Mouse (Mus musculus): ENCODE measurements around the gene Cer1.
A peak's percentile ranks its signal among the peaks of the same experiment; 100 is the strongest.

Cer1 gene

GRCm38 (mm10) chr4:82872548-82872947, 12.4 kb downstream of the Cer1 start:
- DNase-seq = no peak

- DNase-seq = no peak
These were observed 12.8 kb downstream of the Cer1 start for GRCm38 (mm10) chr4:82872121-82872520.

- DNase-seq = no peak
These were observed 14.0 kb downstream of the Cer1 start for GRCm38 (mm10) chr4:82870931-82871330.

GRCm38 (mm10) chr4:82867731-82868445, 17.1 kb downstream of the Cer1 start:
- no peak for DNase-seq

GRCm38 (mm10) chr4:82867111-82867510, 17.8 kb downstream of the Cer1 start:
- DNase-seq = no peak

GRCm38 (mm10) chr4:82864974-82865699, 19.8 kb downstream of the Cer1 start:
- no peak for DNase-seq

GRCm38 (mm10) chr4:82863316-82863715, 21.6 kb downstream of the Cer1 start:
- DNase-seq = no peak

- DNase-seq = no peak
These were observed 23.5 kb downstream of the Cer1 start for GRCm38 (mm10) chr4:82861451-82861850.

GRCm38 (mm10) chr4:82860566-82860965, 24.4 kb downstream of the Cer1 start:
- no peak for DNase-seq

GRCm38 (mm10) chr4:82859131-82860125, 25.5 kb downstream of the Cer1 start, which contains the start of gene Zdhhc21:
Gene Zdhhc21, minus strand, starts transcription at chr4:82859958.
- peak; percentile 87 to 91 for DNase-seq

GRCm38 (mm10) chr4:82858431-82859010, 26.4 kb downstream of the Cer1 start:
- DNase-seq = no peak

GRCm38 (mm10) chr4:82856986-82857385, 28.0 kb downstream of the Cer1 start:
- no peak for DNase-seq

GRCm38 (mm10) chr4:82853809-82854208, 31.1 kb downstream of the Cer1 start:
- DNase-seq = no peak

- no peak for DNase-seq
These were observed 36.3 kb downstream of the Cer1 start for GRCm38 (mm10) chr4:82848552-82849234.

- no peak for DNase-seq
These were observed 47.3 kb downstream of the Cer1 start for GRCm38 (mm10) chr4:82837526-82838240.

Data from lung, postnatal 4 days (tissue).